Mouse (Mus musculus) liver, embryonic 11.5 days (tissue): ENCODE data around the gene Sulf2. TPM values are rescaled to one million over a fixed set of nuclear protein-coding genes. Genes with fewer than 3 reads are reported as not detected.
"Not testable (repeated sequence)": the region's sequence is repeated elsewhere in the genome, so short reads cannot be mapped to it uniquely, and the experiment has no call there.

ENCODE experiments used
- ATAC-seq: fragments of 200-750 bp; cut with Nextera tagmentation; replicated peaks from 2 replicates; pipeline ENCODE4 v1.8.0; 2017; ENCODE audit warnings: moderate number of reproducible peaks, mild to moderate bottlenecking, moderate TSS enrichment, moderate library complexity; ENCODE audit not compliant: low FRiP score
- DNase-seq: peaks from one replicate; pipeline ENCODE4 v3.0.0-alpha.2; 2017; ENCODE audit warnings: low spot score
- H3K27ac ChIP-seq: fragments of 300-500 bp; sonication (generic); 2 replicates; pipeline ENCODE4 v1.5.1; 2014; ENCODE audit warnings: mild to moderate bottlenecking, low read depth, low read length, control low read depth
- H3K27me3 ChIP-seq: fragments of 300-500 bp; sonication (generic); replicated peaks from 2 replicates; pipeline ENCODE4 v1.6.1; 2014; ENCODE audit warnings: low read length, mixed read lengths; ENCODE audit not compliant: control insufficient read depth, insufficient read depth
- H3K36me3 ChIP-seq: fragments of 300-500 bp; sonication (generic); 2 replicates; pipeline ENCODE4 v1.6.1; 2014; ENCODE audit warnings: mild to moderate bottlenecking, low read length, moderate library complexity, mixed read lengths; ENCODE audit not compliant: control insufficient read depth, insufficient read depth
- H3K4me1 ChIP-seq: fragments of 300-500 bp; sonication (generic); replicated peaks from 2 replicates; pipeline ENCODE4 v1.6.1; 2014; ENCODE audit warnings: low read length, mixed read lengths; ENCODE audit not compliant: control insufficient read depth, insufficient read depth
- H3K4me2 ChIP-seq: fragments of 300-500 bp; sonication (generic); 2 replicates; pipeline ENCODE4 v1.6.1; 2014; ENCODE audit warnings: mild to moderate bottlenecking, control low read depth, moderate library complexity
- H3K4me3 ChIP-seq: fragments of 300-500 bp; sonication (generic); 2 replicates; pipeline ENCODE4 v1.5.1; 2014; ENCODE audit warnings: low read depth, low read length, control low read depth
- H3K9ac ChIP-seq: fragments of 300-500 bp; sonication (generic); 2 replicates; pipeline ENCODE4 v1.6.1; 2014; ENCODE audit warnings: low read depth, low read length, control low read depth
- H3K9me3 ChIP-seq: fragments of 300-500 bp; sonication (generic); 2 replicates; pipeline ENCODE4 v1.6.1; 2016; ENCODE audit warnings: low read length, inconsistent platforms, mixed read lengths; ENCODE audit not compliant: control insufficient read depth
- WGBS: fragments of 180-500 bp; shearing (Covaris S2); extraction: QIAGEN DNeasy Blood & Tissue Kit; methylation state at CpG from one replicate; pipeline ENCODE4 v1.1.7; 2014; 5-methylcytosine and 5-hydroxymethylcytosine counted together
- polyA plus RNA-seq: library from polyadenylated mRNA; unstranded; fragments of >200 nt; fragmentation: Nextera tagmentation; extraction: Ambion mirVana; gene quantifications from 2 replicates; pipeline ENCODE4 v1.2.1, GENCODE M21; 2014

Gene Sulf2
- polyA plus RNA-seq, 1 experiment from 2014 or later, result 30.3 TPM

GRCm38 (mm10) chr2:166086457-166087233, 68.8 kb downstream of the Sulf2 start:
- ATAC-seq, result no peak
- Histone ChIP-seq H3K4me3 (no peak overlapping the region), H3K9me3 (no peaks in the 10 kb centered on the region), H3K4me2 (no peak overlapping the region), H3K27ac (no peak overlapping the region), H3K4me1 (no peaks in the 10 kb centered on the region), H3K9ac (no peak overlapping the region), H3K27me3 (no peaks in the 10 kb centered on the region), H3K36me3 (0 out of 2 replicates have a peak, but pooled peaks cover 2% of the 10 kb centered on the region)
- WGBS, result 84% methylated on average over 29 of the region's 29 CpGs
- DNase-seq, result no peak

GRCm38 (mm10) chr2:166085780-166086179, 69.7 kb downstream of the Sulf2 start:
- 89% methylated on average over 10 of the region's 10 CpGs for WGBS
- no peaks in the 10 kb centered on the region for H3K9me3 ChIP-seq
- no peak for ATAC-seq

GRCm38 (mm10) chr2:166084964-166085363, 70.5 kb downstream of the Sulf2 start:
- ATAC-seq, H3K9ac ChIP-seq, H3K36me3 ChIP-seq, H3K27ac ChIP-seq, H3K4me3 ChIP-seq, H3K27me3 ChIP-seq, DNase-seq, H3K9me3 ChIP-seq, H3K4me2 ChIP-seq: not testable (repeated sequence)
- peaks cover 11% of the 10 kb centered on the region for H3K4me1 ChIP-seq
- 37% methylated on average over 6 of the region's 6 CpGs for WGBS

More at GRCm38 (mm10) chr2:166085780-166086179, 69.7 kb downstream of the Sulf2 start:
- no peaks in the 10 kb centered on the region for H3K27me3 ChIP-seq
- no peak overlapping the region for H3K27ac ChIP-seq
- H3K36me3 ChIP-seq, result no peaks in the 10 kb centered on the region
- H3K4me3 ChIP-seq, result no peak overlapping the region
- no peak for DNase-seq
- H3K9ac ChIP-seq, result no peak overlapping the region
- H3K4me1 ChIP-seq, result peaks cover 4% of the 10 kb centered on the region; the same call in 1 of the 2 replicates
- H3K4me2 ChIP-seq, result no peak overlapping the region

- no peak overlapping the region for H3K4me3 ChIP-seq
- no peaks in the 10 kb centered on the region for H3K36me3 ChIP-seq
- H3K4me2 ChIP-seq, result no peak overlapping the region
- no peaks in the 10 kb centered on the region for H3K27me3 ChIP-seq
- WGBS, result 75% methylated on average over 7 of the region's 7 CpGs
- DNase-seq (no peak), ATAC-seq (no peak)
- H3K27ac ChIP-seq, result no peak overlapping the region
- H3K9ac ChIP-seq, result no peak overlapping the region
- no peaks in the 10 kb centered on the region for H3K9me3 ChIP-seq
- H3K4me1 ChIP-seq, result peaks cover 14% of the 10 kb centered on the region
Observed at GRCm38 (mm10) chr2:166084111-166084510, 71.4 kb downstream of the Sulf2 start.

GRCm38 (mm10) chr2:166083542-166084031, 71.9 kb downstream of the Sulf2 start:
- Histone ChIP-seq H3K36me3 (peaks cover 2% of the 10 kb centered on the region), H3K4me2 (no peak overlapping the region), H3K9me3 (no peaks in the 10 kb centered on the region), H3K9ac (no peak overlapping the region), H3K4me1 (peaks cover 14% of the 10 kb centered on the region), H3K27ac (no peak overlapping the region), H3K27me3 (no peaks in the 10 kb centered on the region), H3K4me3 (no peak overlapping the region)
- no peak for ATAC-seq
- DNase-seq, result no peak
- 77% methylated on average over 9 of the region's 9 CpGs for WGBS

GRCm38 (mm10) chr2:166082661-166083060, 72.8 kb downstream of the Sulf2 start:
- 80% methylated on average over 10 of the region's 10 CpGs for WGBS
- DNase-seq (no peak), ATAC-seq (no peak)
- Histone ChIP-seq H3K4me3 (no peak overlapping the region), H3K9ac (no peak overlapping the region), H3K27ac (no peak overlapping the region), H3K9me3 (no peaks in the 10 kb centered on the region), H3K36me3 (peaks cover 4% of the 10 kb centered on the region), H3K4me2 (no peak overlapping the region), H3K4me1 (peaks cover 14% of the 10 kb centered on the region), H3K27me3 (no peaks in the 10 kb centered on the region)

GRCm38 (mm10) chr2:166082193-166082592, 73.3 kb downstream of the Sulf2 start:
- no peaks in the 10 kb centered on the region for H3K27me3 ChIP-seq
- H3K36me3 ChIP-seq, result peaks cover 4% of the 10 kb centered on the region
- DNase-seq (peak; percentile 79), ATAC-seq (no peak)
- H3K9me3 ChIP-seq, result no peaks in the 10 kb centered on the region
- peaks cover 14% of the 10 kb centered on the region for H3K4me1 ChIP-seq
- H3K9ac ChIP-seq, result no peak overlapping the region
- 44% methylated on average over 5 of the region's 5 CpGs for WGBS
- H3K4me3 ChIP-seq, result no peak overlapping the region
- no peak overlapping the region for H3K27ac ChIP-seq
- no peak overlapping the region for H3K4me2 ChIP-seq

- no peak for DNase-seq
- H3K27ac ChIP-seq, result no peak overlapping the region
Observed at GRCm38 (mm10) chr2:166080967-166081750, 74.3 kb downstream of the Sulf2 start.

More at GRCm38 (mm10) chr2:166080967-166081750, 74.3 kb downstream of the Sulf2 start:
- Histone ChIP-seq H3K36me3 (peaks cover 4% of the 10 kb centered on the region), H3K9me3 (no peaks in the 10 kb centered on the region), H3K4me3 (no peak overlapping the region), H3K4me2 (peak overlapping the region; percentile 21), H3K4me1 (peaks cover 14% of the 10 kb centered on the region), H3K9ac (no peak overlapping the region), H3K27me3 (no peaks in the 10 kb centered on the region)
- ATAC-seq, result no peak; the same call in 1 of the 2 replicates
- WGBS, result 83% methylated on average over 21 of the region's 21 CpGs
